Mouse (Mus musculus): ENCODE data around the gene Pofut1. TPM values are rescaled to one million over a fixed set of nuclear protein-coding genes. Genes with fewer than 3 reads are reported as not detected.

The Pofut1 gene
- total RNA-seq, 2 experiments from 2014 or later, result 14.9 to 18.4 TPM

DNA sequence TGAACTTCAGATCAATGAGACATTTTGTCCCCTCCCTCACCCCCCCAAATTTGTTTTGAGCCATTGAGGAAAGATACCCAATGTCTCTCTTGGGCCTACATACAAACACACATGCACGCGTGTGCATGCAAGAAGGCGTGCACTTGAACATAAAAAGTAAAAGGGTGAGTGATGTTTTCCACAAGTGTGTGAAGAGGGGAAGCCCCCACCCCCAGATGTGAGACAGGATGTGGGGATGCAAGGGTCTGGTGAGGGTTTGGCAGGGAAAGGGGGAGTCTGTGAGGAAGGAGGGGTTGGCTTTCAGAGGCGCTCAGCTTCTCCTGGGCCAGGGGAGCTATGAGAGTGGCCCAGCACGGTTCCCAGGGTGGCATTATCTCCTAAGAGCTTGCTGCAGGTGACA is 37.0 kb downstream of the Pofut1 start:
- intact Hi-C loops (cut with DNase I), result no loop called here
- no peak for DNase-seq (ENCODE audit: low spot score in 2 of 2)

DNA sequence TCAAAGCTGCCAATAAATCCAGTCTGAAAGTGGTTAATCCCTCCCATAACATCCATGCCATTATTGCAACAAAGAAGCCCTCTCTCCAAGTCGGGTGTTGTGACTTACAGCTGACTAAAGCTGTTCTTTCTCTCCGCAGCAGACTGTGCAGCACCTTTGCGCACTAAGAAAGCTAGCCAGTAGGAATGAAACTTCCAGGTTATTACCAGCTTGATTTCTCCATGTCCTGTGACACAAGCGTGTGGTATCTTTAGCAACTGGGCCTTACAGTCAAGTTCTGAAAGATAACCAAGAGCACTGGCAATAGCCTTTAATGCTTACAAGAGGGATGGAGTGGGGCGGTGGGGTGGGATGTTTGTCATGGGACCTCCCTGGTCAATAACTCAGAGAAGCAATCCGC is 42.6 kb downstream of the Pofut1 start:
- no peak for DNase-seq (ENCODE audit: low spot score in 2 of 2)
- intact Hi-C loops (cut with DNase I), result no loop called here

DNA sequence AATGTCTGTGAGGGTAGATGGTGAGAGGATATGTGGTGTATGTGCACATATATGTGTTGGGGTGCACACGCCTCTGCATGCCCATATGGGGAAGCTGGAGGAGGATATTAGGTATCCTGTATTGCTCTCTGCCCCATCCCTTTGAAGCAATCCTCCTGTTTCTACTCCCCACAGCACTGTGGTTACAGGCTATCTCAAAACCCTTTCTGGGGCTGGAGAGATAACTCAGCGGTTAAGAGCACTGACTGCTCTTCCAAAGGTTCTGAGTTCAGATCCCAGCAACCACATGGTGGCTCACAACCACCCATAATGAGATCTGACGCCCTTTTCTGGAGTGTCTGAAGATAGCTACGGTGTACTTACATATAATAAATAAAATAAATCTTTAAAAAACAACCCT is 45.2 kb downstream of the Pofut1 start:
- intact Hi-C loops (cut with DNase I), result no loop called here
- no peak for DNase-seq (ENCODE audit: low spot score in 2 of 2)

DNA sequence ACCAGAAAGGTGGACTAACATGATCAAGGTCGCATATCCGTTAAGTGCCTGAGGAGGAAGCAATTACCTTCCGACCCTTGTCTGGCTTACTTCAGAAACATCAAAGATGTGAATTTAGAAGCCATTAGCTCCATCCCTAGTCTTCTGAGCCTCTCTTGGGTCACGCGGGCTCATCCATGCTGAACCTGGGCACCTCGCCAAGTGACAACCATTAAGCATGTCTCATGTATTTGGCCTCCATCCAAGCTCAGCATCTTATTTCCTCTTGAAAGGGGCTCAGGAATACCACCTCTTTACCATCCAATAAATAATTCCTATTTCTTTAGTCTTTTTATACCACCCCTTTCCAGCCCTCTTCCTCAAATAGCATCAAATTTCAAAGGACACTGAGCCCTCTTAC is 46.5 kb downstream of the Pofut1 start:
- DNase-seq (ENCODE audit: low spot score in 2 of 2), result no peak
- intact Hi-C loops (cut with DNase I), result no loop called here

DNA sequence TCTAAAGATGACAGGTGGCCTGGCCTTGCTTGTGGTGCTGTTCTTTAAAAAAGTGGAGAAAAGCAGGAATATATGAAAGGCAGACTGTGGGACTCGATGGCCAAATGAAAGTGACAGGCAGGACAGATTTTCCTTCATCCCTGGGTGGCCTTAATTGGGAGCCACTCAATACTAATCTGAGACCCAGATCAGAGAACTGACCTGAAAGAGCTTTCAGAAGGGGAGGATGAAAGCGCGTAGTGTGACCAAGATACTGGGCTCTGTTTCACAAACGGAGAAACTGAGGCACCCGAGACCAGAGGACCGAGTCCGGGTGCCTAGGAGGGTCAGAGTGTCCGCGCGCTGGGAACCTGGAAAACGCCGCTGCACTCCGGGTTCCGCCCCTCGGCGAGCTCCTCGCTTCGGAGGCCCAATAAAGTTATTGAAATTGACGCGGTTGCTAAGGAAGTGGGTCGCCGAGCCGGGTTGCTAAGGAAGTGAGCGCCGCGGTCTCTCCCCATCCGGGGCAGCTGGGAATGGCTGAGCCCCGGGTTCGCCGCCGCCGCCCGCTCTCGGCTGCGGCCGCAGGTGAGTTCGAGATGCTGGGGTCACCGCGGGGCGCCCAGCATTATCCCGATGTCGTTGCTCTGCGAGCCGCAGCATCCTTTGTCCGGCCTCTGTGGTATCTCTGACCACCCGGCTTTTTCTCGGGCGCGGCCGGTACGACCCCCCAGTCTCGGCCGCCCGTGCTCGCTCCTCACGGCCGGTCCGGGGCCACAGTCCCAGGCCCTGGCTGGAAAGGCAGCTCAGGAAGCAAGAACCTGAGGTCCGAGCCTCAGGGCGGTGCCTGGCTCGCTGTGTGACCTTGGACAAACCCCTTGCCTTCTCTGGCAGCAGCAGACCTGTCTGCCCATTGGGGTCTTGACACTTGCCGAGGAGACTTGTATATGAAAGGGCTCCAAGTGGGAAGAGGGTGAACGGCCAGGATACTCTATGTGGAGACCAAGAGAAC is 49.9 kb downstream of the Pofut1 start, which contains the start of gene Kif3b:
Gene Kif3b (plus strand): TSS at position 476 of the 991 bp plus-strand sequence.
- peak; percentile 86 for DNase-seq (ENCODE audit: low spot score in 2 of 2)
- intact Hi-C loops (cut with DNase I), result no loop called here

DNA sequence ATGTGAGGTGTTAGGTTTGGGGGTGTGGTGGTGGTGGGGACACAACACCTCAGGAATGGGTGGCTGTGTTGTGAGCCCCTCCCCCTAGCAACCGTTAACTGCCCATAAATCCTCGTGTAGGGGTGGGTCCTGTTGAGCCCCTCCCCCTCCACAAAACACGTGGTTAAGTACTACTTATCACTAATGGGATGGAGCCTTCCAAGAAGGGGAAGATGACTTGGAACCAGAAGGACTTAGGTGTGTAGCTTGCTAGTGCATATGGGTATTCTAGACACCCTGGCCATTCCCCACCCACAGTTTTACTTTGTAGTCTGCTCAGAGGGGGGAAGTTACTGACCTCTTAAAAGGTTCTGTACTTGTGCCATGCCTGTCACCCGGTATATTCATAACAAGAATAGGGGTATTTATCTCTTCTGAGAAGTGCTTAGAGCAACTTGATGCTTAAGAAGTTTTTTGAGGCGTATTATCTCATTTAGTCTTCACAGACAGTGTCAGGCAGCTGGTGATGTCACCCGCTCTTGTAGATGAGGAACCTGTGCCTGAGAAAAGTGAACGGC is 51.0 kb downstream of the Pofut1 start:
- intact Hi-C loops (cut with DNase I), result no loop called here

DNA sequence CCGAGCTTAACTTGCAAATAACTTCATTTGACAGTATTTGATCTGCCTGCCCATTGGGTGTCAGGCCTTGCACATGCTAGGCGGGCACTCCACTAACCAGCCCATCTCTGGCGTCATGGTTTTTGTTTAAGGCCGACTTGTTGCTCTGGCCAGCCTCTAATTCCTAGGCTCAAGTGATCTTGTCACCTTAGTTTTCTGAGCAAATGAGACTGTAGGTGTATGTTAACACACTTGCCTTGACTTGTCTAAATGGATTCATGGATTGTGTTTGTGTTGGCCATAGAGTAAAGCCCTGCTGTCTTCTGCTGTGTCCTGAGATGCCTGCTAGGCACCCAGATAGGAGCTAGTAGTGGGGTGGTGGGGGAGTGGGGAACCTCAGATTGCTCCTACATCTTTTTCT is 53.9 kb downstream of the Pofut1 start:
- intact Hi-C loops (cut with DNase I), result no loop called here

More for the DNA sequence above, 51.0 kb downstream of the Pofut1 start:
- no peak for DNase-seq (ENCODE audit: low spot score in 2 of 2)

DNA sequence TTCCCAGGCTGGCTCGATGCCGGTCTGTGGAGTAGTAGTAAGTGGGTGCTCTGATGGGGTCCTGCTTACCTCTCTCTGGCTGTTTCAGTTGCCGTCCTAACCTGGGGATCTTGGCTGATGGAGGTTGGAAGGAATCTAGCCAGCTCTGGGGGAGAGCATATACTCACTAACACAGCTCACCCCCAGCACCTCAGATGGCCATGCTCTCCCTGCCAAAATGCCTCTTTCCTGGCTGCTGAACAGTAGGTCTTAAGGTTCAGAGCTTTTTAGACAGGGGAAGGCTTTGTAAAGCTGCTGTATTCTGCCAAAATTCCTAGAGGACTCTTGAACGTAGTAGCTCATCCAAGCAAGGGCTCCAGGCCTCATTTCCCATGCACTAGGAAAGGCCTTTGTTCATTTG is 56.4 kb downstream of the Pofut1 start:
- intact Hi-C loops (cut with DNase I), result no loop called here
- DNase-seq (ENCODE audit: low spot score in 2 of 2), result no peak

More for the DNA sequence above, 53.9 kb downstream of the Pofut1 start:
- no peak for DNase-seq (ENCODE audit: low spot score in 2 of 2)

DNA sequence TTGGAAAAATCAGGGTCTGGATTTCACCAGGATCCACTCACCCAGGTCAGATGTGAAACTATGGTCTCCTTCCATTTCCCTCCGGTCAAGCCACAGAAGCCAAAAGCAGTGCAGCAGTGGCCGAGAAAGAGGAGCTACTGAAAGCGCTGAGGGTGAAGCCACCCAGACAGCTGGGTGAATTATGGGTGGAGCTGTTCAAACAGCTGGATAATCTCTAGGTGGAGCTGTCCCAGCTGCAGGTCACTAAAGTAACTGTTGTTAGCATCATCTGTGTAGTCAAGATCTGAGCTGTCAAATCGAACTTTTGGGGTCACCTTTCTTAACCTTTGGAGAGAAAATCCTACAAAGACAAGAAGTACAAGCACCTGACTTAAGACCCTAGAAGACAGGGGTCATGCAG is 57.1 kb downstream of the Pofut1 start:
- intact Hi-C loops (cut with DNase I), result no loop called here

DNA sequence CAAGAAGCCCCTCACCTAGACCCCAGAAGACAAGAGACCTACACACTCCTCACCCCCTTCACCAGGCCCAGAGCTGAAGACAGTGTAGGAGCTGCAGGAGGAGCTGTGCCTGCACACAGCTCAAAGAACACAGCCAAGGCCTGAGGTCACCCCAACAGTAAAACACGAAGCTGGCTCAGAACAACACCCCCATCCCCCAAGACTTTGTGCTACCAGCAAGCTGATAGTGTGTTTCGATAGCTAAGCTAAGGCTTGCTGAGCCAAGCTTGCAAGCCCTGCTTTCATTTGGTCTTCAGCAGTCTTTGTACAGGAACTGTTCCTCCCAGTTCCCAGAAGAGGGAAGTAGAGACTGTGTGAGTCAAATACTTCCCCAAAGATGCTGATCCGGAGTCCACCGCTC is 57.5 kb downstream of the Pofut1 start:
- no peak for DNase-seq (ENCODE audit: low spot score in 2 of 2)
- intact Hi-C loops (cut with DNase I), result no loop called here

More for the DNA sequence above, 57.1 kb downstream of the Pofut1 start:
- DNase-seq (ENCODE audit: low spot score in 2 of 2), result no peak

DNA sequence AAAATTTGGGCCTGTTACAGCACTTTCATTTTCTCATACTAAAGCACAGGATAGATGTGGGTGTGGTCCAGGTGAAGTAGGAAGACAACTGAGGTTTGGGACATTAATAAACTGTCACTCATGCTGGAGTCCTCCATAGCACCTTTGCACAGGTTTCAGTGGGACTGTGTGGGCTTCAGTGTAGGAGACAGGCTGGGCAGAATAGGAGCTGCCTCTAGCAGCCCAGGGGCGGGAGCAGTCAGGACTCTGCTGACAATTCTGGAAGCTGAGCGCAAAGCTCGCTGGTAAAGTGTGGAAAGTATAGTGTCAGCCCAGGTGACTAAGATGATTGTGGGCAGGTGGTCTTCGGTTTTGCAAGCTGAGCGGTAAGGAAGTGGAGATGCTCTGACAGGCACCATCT is 59.8 kb downstream of the Pofut1 start:
- intact Hi-C loops (cut with DNase I), result no loop called here
- DNase-seq (ENCODE audit: low spot score in 2 of 2), result no peak

DNA sequence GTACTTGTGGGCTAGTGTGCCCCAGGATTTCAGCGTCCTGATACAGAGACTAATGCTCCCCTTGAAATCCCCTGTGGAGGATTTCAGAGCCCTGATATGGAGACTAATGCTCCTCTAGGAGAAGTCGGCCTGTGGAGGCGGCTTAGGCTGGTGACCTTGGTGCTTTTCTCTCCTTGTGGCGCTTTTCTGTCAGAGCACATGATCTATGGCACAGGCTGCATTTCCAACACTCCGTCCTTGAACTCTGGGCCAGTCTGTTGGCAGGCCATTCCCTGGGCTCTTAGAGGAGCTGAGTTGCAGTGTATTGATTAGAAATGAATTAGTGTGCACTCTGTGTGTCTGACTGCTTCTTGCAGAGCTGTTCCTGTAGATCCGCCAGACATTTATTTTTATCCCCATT is 63.9 kb downstream of the Pofut1 start:
- DNase-seq (ENCODE audit: low spot score in 2 of 2), result no peak
- intact Hi-C loops (cut with DNase I), result no loop called here

DNA sequence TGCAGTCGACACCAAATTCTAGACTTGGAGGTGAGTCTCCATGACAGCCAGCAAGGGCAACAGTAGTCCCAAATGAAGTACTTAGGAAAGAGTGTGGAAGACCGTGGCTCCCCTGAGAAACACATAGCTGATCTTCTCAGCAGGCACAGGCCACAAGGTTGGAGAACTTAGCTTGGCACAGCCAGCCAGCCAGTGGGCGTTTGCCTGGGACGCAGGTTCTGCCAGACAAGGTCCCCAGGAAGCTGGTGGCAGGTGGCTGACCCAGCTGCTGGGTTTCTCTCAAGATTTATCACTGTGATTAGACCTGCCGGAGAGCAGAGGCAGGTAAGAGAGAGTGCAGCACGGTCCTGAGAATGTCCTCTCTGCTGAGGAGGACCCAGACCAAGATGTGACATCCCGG is 67.3 kb downstream of the Pofut1 start:
- intact Hi-C loops (cut with DNase I), result no loop called here
- DNase-seq (ENCODE audit: low spot score in 2 of 2), result no peak

DNA sequence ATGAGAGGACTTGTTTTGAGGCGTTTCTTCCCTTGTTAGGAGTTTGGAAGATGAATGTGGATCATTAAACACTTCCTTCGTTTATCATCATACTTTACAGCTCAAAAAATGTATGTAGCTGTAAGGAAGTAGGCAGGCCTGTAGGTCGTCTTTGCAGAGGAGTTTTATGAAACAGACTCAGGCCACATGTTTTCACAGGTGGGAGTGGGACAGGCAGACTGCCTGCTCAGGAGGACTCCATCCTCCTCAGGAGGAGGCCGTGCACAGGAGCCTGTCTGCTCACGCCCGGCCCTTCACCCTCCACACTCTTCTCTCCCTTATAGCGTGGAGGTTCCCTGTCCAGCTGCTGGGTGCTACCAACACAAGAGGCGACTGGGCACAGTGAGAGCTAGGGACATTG is 67.8 kb downstream of the Pofut1 start:
- intact Hi-C loops (cut with DNase I), result no loop called here
- peak in 1 of 2 experiments; percentile 19 for DNase-seq (ENCODE audit: low spot score in 2 of 2)

DNA sequence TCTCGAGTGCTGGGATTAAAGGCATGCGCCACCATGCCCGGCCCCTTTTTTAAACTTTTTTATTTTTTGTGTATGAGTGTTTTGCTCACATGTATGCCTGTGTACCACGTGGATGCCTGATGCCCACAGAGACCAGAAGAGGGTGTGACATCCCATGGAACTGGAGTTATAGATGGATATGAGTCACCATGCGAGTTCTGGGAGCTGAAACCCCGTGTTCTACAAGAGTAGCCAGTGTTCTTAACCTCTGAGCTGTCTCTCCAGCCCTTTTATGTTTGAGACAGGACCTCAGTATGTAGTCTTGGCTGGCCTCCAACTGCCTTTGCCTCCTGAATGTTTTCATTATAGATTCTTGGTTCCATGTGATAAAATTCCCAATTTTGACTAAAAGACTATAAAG is 68.9 kb downstream of the Pofut1 start:
- intact Hi-C loops (cut with DNase I), result no loop called here
- DNase-seq (ENCODE audit: low spot score in 2 of 2), result no peak

DNA sequence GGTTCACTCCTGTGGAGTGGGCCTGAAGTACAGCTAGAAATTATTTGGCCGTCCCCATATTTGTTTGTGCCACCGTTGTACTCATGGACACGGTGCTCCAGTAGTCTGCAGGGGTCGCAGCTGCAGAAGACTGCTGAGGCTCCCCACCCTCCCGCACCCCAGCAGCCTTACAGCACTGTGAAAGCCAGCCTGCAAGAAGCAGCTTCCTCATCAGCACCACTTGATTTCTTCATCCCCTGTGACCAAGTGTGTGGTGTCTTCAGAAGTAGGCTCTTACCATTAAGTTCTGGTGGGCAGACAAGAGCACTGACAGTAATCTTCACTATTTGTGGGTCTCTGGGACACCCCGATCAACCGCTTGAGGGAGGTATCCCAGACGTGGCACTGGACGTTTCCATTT is 71.6 kb downstream of the Pofut1 start:
- intact Hi-C loops (cut with DNase I), result no loop called here
- DNase-seq (ENCODE audit: low spot score in 2 of 2), result no peak

DNA sequence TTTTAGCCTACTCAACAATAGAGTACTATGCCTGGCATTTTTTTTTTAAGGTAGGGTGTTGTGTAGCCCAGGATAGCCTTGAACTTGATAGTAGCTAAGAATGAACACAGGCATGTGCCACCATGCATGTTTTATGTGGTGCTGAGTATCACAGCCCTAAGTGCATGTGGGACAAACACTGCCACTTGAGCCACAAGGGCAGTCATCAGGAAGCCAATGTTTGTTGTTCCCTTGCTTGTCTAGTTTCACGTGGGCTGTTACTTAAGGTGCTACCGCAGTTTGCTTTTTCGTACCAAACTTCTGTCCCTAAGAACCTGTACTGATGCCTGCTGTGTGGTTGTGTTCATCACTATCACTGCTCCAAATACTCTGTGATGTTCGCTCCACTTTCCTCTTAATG is 77.1 kb downstream of the Pofut1 start:
- DNase-seq (ENCODE audit: low spot score in 2 of 2), result no peak
- intact Hi-C loops (cut with DNase I), result no loop called here

DNA sequence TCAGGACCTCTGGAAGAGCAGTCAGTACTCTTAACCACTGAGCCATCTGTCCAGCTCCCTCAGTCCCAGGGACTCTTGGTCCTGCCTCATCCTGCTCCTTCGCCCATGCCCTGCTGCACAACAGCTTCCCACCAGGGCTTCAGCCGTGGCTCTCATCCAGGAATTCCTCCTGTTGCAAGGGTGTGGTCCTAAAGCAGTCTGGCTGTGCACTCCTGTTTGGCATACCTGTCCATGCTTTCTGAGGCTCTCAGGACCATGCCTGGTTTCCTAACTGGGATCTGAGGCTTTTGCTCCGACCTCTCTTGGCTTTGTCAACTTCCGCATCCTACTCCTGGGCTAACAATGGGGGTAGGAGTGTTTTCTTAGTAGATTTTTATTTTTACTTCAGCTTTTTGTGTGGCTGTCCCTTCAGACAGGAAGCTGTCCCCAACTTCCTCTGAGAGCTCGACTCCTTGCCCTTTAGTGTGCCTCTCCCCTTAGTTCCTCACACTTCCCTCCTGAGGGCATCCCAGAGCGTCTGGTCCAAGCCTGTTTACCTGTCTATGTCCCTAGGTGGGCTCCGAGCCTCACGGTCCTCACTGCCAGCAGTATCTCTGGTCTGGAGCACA is 77.8 kb downstream of the Pofut1 start:
- DNase-seq (ENCODE audit: low spot score in 2 of 2), result no peak
- intact Hi-C loops (cut with DNase I), result no loop called here

Data from left cerebral cortex, postnatal 36 days (tissue).